Mouse (Mus musculus) urinary bladder, adult 2 months (tissue): ENCODE results near the gene Sox18. TPM values are rescaled to one million over a fixed set of nuclear protein-coding genes. Genes with fewer than 3 reads are reported as not detected.

Experiments
- DNase-seq: peaks from one replicate; pipeline ENCODE4 v3.0.0; 2022; ENCODE audit warnings: low spot score
- polyA plus RNA-seq: library from polyadenylated mRNA; depleted of rRNA; stranded (reverse); fragments of >200 nt; gene quantifications from 2 replicates; pipeline ENCODE4 v1.2.3, GENCODE M21; 2012; rRNA removed

The Sox18 gene
- polyA plus RNA-seq, result 20.0 and 27.2 TPM in 2 replicates

DNA sequence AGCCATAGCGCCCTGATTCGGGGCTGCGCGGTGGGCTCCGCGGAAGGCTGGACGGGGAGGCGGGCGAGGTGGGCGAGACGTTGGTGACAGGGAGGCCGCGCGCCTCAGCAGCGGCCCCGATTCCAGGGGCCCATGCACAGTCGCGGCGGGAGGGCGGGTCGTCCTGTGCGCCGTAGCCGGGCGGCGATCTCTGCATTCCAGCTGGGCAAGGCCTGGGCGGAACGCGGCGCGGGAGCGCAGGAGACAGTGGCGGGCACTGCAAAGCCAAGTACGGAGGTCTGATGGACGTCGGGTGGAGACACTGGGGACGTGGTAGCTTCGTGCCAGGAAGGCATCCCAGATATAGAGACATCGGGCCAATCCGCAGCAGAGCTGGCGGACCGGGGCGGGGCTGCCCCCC, at the start of gene Sox18:
Sox18 (minus strand) TSS at position 315 of the 400 bp plus-strand sequence.
- DNase-seq, result no peak

DNA sequence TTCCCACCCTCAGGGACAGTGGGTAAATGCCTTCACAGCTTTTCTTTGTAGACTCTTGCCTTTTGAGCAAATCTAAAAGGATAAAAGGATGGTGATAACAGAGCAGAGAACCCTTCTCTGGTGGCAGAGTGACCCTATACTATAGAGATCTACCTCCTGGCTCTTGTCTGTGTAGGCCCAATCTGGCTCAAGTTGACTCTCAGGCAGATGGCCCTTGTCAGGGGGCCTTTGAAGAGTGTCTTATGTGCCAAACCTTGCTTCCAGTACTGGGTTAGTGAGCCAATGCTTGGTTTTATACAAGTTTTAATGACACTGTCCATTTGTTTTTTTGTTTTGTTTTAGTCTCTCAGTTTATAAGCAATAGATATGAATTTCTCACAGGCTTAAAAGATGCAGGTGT, 49.8 kb upstream of the Sox18 start:
- DNase-seq, result no peak

DNA sequence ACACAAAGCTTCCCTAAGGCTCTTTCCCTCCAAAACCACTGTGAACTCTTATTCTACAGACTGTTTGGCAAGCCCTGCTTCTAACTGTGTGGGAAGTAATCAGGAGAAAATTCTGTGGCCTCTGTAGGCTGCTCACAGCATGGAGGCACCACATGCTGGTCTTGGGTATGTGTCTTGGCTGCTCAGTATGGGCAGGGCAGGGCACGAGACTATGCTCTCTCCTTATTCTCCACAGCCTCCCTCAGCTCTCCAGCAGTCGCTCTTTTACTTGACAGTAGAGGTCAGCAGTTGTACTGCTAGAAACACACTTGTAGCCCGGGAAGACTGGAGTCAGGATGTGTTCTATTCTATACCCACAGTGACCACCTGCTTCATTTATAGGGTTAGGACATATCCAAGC, 48.6 kb upstream of the Sox18 start:
- DNase-seq, result no peak

DNA sequence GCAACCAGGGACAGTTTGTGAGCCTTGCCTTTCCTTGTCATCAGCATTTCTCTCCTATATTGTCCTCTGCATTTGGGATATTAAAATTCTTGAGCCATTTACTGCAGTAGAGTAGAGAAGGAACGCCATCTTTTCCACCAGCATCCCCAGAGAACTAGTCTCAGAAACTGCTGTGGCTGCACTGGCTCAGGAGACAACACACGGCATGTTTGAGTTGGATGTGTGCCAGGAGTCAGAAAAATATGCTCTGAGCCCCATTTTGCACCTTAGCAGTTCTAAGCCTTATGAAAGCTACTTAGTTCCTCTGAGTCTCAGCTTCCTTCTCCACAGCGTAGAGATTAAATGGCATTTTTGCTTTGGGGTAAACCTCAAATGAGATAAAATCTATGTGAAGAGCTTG, 45.6 kb upstream of the Sox18 start:
- DNase-seq, result no peak

DNA sequence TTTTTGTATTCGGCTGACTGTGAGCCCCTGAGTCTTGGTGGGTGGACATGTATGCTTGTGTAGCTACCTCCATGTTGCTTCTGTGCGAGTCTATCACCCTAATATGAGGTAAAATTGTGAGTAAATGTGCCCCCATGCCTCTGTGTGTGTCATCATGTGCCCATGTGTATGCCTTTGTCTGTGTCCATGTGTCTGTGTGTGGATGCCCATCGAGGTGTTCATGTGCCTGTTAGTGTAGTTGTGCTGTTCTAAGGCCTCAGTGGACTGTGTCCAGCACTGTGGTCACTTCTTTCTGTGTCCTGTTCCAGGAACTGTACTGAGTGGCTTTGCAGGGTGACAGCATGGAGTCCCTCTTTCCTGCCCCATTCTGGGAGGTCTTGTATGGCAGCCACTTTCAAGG, 43.9 kb upstream of the Sox18 start:
- no peak for DNase-seq

DNA sequence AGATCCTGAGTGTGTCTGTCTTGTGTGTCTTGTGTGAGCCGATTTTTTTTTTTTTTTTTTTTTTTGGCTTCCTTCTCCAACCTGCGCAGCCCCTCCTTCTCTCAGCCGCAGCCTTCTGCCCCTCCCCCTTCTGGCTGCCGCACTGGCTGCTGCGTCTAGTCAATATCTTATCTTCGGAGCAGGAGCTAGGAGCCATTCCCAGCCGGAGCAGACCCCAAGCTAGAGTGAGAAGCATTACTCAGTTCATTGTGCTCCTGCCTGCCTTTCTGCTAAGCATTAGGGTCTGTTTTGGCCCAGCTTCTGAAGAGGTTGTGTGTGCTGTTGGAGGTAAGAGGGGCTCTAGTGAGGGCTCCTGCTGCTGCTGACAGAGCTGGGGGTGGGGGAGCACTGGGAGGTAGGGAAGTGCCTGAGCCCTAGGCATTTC, 43.5 kb upstream of the Sox18 start, which contains the start of gene Oprl1:
Oprl1 (plus strand) TSS at position 114 of the 424 bp plus-strand sequence.
- DNase-seq, result no peak

DNA sequence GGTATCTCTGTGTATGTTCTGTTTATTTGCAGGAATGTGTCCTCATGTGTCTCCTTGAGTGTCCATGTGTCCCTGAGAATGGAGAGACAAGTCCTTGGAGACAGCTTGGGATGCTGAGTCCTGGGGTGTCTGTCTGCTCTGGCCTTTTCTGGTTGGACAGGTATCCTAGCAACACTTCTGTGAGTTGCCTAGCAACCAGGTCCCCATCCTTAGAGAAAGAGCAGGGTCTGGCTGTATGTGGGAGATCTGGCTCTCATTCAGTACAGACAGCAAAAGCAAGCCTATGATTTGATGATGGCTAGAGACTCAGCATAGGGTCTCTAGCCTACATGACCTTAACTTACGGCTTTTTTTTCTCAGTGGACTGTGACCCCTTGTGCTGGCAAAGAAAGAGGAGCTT, 42.3 kb upstream of the Sox18 start:
- no peak for DNase-seq

DNA sequence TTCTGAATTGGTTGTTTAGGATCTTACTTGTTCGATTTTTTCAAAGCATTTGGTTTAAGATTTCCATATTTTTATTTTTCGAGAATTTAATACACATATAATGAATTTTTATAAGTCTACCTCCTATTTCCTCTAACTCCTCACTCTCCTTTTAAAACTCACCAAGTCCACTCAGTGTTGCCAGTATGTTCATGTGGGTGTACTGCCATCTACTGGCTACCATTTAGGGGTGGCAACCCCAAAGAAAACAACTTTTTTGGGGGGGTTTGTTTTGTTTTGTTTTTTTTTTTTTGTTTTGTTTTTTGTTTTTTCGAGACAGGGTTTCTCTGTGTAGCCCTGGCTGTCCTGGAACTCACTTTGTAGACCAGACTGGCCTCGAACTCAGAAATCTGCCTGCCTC, 35.2 kb upstream of the Sox18 start:
- DNase-seq, result no peak

DNA sequence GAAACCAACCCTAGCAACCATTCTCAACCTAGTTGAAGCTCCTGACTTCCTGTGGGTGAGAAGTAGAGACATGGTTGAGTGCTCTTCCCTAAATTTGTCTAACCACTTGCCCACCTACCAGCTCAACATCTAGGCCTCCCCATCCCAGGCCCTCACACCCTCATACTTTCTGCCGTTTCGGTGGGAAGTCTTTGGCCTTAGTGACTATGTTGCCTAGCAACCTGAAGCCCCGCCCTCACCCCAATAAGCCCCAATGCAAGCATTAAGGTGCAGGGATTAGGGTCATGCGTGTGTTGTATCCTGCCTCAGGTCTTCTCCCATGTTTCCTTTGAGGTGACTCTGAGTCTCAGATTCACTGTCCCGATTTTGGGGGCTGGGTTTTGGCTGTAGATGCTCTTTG, 26.8 kb upstream of the Sox18 start, which contains the start of gene Lkaaear1:
Lkaaear1 (minus strand) TSS at position 202 of the 400 bp plus-strand sequence.
- no peak for DNase-seq

DNA sequence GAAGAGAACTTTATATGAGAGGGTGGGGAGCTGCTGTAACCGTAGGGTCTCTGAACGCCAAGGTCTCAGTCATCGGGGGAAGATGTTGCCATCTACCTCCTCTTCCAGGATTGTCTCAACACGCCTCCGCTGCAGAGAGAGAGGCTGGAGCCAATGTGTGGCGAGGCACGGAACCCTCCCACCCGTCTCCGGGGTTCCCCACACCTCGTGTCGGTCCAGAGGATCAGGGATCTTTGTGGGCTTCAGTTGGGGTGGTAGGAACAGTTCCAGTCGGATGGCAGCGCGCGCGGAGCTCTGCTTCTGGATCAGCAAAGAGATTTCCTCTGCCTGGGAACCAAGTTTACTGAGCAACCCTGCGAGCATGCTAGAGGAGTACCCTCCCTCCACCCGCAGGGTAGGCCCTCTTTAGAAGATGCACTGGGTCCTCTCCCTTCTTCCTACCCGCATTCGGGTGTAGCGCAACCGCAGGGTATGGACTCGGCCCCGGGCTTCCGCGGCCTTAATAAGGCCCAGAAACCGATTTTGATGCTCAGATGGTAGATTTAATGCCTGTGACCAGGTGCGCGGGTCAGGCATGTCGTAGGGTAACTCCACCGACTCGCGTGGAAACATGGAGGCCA, 25.5 kb upstream of the Sox18 start:
- no peak for DNase-seq

DNA sequence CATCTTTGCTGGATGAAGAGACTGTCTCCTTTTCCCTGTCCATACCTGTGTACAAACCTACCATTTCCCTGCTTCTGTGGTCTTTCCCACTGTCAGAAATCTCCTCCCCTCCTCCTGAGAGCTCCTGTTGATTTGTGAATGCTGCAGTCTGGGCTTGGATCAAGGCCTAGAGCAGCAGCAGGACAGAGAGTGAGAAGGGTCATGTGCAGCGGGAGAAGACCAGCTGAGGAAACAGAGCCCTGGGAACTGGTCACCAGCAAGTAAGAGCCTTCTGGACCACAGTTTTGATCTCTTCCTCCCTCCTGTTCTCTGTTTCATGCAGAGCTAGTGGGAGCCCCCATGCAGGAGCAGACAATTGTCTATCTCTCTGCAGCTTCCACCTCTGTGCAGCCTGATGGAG, 24.3 kb upstream of the Sox18 start:
- DNase-seq, result no peak

DNA sequence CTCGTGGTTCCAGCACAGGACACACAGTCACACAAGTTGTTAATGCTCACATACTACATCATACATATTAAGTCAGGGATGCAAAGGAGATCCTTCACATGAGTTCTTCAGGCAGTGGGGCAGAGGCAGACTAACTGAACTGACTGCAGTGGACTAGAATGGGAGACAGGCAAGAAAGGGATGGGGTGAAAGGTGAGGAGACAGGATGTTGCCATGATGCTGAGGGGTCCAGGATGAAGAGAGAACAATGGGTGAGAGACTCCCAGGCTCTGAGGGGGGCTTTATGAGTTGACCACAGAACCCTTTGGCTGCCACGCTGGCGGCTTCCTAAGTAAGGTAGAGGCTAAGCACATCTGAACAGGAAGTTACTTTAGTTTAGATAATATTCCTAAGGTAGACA, 23.1 kb upstream of the Sox18 start:
- no peak for DNase-seq

DNA sequence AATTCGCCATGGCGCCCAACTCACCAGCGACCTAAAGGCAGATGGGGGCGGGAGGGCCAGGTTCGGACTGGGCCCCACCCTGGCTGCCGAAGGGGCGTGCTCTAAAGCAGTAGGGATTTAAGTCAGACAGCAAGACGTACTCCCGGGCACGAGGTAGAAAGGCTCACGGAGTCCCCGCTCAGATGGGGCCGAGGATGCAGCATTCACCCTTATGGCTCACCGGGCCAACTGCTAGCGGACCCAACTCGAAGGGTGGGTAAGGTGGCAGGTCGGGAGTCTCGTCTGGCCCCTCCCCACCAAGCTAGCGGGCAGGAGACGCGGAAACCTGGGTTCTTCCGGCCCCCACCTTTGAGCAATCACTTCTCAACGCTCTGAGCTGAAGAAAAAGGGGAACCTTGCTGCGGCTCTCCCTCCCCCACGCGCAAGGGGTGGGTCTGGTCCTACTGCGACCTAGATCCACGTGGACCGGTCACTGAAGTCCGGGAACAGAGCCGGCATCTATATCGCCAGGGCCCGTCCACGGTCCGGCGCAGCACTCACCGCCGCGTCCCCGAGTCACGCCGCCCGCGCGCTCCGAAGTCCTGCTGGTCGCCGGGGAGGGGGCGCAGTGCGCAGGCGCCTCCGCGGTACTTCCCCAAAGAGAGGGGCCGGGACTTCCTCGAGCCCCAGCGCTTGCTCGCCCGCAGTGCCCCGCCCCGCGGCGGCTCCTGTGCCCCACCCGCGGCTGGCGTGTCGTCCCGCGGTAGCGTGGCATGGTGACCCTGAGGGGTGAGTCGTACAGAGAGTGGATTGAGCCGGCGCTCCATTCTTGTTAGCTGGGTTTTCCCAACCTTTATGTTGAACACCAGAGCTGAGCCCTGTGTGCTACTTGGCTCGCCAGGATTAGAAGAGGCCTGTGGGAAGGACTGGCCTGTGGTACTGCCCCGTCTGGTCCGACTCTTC, 22.2 kb upstream of the Sox18 start, which contains the start of gene Rgs19:
Rgs19 (minus strand) TSS at position 639 of the 942 bp plus-strand sequence.
- peak; percentile 77 for DNase-seq

DNA sequence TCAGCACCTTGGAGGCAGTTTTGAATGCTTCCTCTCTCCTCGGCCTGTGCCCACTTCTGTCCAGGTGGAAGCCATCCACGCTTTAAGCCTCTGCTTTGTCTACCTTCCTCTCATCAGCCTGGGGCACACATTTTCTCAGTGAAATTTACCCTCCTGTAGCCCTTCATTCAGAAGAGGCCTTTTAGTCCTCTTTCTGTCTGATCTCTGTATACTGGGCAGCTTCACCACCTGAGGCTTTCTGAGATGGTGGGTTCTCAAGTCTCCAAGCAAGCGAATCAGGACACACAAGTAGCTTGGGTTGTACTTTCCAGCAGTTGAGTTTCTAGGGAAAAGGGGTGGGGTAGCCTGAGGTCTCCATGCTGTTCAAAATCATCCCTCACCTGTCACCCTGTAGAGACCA, 20.9 kb upstream of the Sox18 start:
- no peak for DNase-seq

DNA sequence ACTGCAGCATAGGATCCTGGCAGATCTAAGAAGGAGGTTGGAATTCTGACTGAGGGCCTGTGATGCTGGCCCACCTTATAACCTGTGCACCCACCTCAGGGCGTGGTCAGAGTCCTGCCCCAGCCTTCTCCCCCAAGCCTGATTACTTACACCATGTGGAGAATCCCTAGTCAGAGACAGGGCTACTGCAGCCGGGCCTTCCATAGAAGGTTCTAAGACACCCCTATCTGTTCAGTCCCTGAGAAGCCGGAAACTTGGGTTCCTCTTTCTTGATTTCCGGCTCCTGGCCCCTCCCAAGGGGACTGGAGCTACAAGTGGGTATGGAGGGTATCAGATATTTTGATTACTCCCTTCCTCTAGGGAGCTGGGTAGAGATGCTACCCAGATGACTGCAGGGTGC, 20.1 kb upstream of the Sox18 start:
- no peak for DNase-seq

DNA sequence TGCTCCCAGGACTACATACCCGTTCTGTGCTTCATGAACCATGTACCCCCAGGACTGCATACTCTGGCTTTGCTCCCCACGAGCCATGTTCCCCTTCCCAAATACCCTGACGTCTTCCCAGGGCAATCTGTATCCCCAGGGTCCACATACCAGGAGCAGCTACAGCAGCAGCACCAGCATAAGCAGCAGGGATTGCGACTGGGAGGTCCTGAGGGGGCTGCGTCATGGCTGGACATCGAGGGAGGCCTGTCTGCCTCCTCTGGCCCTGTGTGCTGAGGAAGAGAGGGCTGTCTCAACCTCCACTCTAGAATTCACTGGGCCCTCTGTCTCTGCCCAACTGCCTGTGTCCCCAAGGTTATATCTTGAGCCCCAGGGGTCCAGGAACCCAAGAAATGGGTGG, 19.6 kb upstream of the Sox18 start:
- no peak for DNase-seq

DNA sequence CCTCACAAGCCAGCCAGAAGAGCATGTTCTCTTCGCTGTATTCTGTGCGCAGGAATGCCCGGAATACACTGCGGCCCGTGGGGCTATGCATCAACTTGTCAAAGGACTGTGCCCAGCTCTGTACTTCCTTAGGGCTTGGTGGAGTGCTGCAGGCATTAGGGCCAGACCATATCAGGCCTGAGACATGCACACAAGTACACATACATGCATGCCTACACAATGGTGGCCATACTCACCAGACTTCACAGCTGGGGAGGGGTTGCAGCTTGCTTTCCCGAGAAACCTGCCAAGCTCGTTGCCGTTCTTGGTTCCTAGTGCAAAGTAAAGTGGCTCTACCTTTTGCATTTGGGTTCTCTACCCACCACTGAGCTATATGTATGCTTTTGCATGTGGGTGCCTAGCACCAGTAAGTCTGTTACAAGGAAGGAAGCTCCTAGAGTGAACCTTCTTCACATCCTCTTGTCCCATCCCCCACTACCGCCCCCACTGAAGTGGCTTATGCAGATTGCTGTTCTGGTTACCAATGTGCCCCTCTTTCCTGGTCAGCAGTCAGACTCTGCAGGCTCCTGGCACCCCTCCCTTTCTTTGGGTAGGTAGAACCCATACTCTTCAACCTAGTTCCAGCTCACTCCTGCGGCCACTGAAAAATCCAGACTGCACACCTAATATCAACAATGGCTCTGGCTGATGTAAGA, 18.2 kb upstream of the Sox18 start:
- DNase-seq, result no peak

DNA sequence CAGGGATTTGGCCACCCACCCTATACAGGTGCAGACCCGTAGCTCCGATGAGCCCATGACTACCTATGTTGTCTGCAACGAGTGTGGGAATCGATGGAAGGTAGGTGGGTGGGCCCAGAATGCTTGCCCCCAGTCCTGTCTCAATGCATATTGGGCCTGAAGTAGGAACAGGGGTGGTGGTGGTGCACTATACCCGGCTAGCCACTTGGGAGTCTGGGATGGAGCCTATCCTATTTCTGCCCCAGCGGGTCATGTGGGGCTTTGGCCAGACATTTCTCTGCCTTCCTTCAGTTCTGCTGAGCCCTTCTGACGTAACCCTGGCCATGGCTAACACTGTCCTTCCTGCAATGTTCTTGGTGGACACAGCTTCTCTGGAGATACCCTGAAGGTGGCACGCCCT, 16.1 kb upstream of the Sox18 start:
- no peak for DNase-seq

DNA sequence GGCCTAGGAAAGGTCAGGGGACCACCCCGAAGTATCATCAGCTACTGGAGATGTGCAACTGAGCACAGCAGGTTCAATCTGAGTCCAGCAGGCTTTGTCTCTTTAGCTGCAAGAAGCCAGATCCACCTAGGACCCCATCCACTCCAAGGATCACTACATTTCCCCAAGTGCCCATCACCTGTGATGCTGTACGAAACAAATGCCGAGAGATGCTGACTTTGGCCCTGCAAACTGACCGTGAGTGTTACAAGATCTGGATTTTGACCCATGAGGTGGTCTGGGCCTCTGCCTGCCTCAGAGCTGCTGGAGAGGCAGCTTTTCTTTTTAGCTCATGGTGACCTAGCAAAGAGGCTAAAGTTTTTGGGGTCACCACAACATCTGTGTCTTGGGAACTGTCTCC, 14.2 kb upstream of the Sox18 start:
- no peak for DNase-seq

DNA sequence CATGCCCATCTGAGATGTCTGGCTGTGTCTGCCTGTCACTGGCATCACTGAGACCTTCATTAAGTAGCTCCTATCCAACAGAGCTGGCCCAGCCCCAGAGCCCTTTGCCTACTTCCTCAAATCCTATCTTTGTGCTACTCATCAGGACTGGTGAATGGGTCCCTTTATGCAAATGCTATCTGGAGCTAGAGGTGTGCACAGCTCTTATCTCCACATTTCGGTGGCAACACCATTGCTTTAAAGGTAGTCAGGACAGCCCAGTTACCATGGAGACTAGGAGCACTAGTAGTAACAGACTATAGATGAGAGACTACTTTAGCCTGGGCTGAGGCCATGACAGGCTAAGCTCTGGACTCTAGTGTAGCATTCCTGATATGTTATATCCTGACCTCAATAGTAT, 13.3 kb upstream of the Sox18 start:
- no peak for DNase-seq

DNA sequence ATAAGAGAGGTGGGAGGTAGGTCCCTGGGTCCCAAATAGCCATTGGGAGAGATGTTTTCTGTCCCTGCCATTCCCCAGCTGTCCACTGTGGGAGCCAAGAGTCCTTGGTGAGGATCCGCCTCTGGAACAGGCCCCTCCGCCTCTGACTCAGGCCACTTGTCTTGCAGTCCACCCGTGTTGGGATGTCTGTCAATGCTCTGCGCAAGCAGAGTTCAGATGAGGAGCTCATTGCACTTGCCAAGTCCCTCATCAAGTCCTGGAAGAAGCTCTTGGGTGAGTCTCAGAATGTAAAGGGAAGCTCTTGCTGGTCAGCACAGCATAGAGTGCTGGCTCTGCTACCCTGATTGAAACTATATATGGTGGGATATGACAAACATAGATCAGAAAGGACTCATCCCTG, 11.9 kb upstream of the Sox18 start:
- DNase-seq, result no peak

DNA sequence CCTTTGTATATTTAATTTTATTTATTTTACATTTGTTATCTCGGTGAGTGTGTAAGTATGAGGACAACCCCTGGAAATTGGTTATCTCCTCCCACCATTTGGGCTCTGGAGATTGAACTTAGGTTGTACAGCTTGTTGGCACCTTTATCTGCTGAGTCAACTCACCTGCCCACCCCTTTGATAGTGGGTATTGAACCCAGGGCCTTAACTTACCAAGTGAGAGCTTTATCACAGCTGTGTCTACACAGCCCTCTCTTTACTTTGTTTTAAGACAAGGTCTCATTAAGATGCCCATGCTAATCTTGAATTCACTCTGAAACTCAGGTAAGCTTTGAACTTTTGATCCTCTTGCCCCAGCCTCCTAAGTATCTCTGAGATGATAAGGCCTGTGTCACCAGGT, 10.5 kb upstream of the Sox18 start:
- DNase-seq, result no peak
